9 mouse cellular contexts compared by ENCODE assay signal in the genomic region with DNA sequence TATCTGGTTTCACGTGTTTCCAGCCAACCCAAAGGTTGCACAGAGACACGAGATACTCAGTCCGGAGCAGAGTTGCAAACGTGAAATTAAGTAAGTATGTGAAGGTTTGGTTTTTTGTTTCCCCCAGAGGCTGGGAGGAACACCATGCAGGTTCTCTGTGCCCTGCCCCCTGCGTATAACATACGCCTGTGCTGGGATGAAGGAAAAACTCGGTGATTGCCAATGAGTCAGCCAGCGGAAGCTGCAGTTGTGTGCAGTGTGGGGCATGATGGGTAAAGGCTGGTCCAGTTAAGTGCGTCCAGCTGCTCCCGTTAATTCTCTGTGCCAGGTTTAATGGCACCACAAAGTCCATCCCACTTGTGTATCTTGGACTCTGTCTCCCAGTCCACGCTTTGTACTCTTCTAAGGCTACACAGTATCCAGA. TPM values are rescaled to one million over a fixed set of nuclear protein-coding genes. Genes with fewer than 3 reads are reported as not detected.
DNase-seq lines count a peak whose midpoint lies in the region; ATAC-seq and TF ChIP-seq lines count a peak whose summit lies in the region.
"Had no signal": no experiment of that assay in that cellular context is flagged by ENCODE, and none has a peak within 500 bp of the region (broad histone marks: within the 10 kb centered on the region; RNA-seq: fewer than 3 reads in every experiment).

No protein-coding gene starts in this region.

- no peak for ATAC-seq in heart, embryonic 15.5 days (replicated peaks; ENCODE audit: insufficient number of reproducible peaks, insufficient read depth, low FRiP score, low read depth)
- peak; percentile 92 for ATAC-seq in intestine, postnatal 0 days
- ATAC-seq in liver, embryonic 15.5 days (ENCODE audit: insufficient read depth), result no peak

- H3K4me3 ChIP-seq in lung, adult 2 months (replicated peaks; ENCODE audit: extremely low read depth, low read depth, low read length), result peak overlapping the region; percentile 25
- no peak overlapping the region for H3K4me3 ChIP-seq in heart, embryonic 15.5 days
- no peak overlapping the region for H3K4me3 ChIP-seq in intestine, postnatal 0 days (ENCODE audit: low read depth, low read length)
- H3K4me3 ChIP-seq in liver, embryonic 15.5 days (replicated peaks), result peak overlapping the region; percentile 89
- H3K4me3 ChIP-seq: neural tube, embryonic 13.5 days; stomach, embryonic 15.5 days had no signal

- TF ChIP-seq POLR2A in lung, adult 2 months (IDR thresholded peaks at IDR 0.05; ENCODE audit: borderline replicate concordance, extremely low read depth, low read depth, low read length), result no peak

- no peaks in the 10 kb centered on the region for H3K9me3 ChIP-seq in heart, embryonic 15.5 days (replicated peaks)
- H3K9me3 ChIP-seq in intestine, postnatal 0 days (ENCODE audit: control insufficient read depth), result no peaks in the 10 kb centered on the region
- no peaks in the 10 kb centered on the region for H3K9me3 ChIP-seq in liver, embryonic 15.5 days (replicated peaks)
- H3K9me3 ChIP-seq: stomach, embryonic 15.5 days had no signal

- H3K36me3 ChIP-seq in heart, embryonic 15.5 days, result no peaks in the 10 kb centered on the region
- H3K36me3 ChIP-seq in intestine, postnatal 0 days (ENCODE audit: control insufficient read depth, insufficient read depth), result no peaks in the 10 kb centered on the region
- H3K36me3 ChIP-seq in liver, embryonic 15.5 days (replicated peaks), result no peaks in the 10 kb centered on the region
- H3K36me3 ChIP-seq: neural tube, embryonic 13.5 days; stomach, embryonic 15.5 days had no signal

- no peak for TF ChIP-seq CTCF in lung, adult 2 months (IDR thresholded peaks at IDR 0.05; ENCODE audit: insufficient read depth, low read length)
- TF ChIP-seq CTCF in intestine, postnatal 0 days (IDR thresholded peaks at IDR 0.05; ENCODE audit: low read depth), result no peak

- H3K4me1 ChIP-seq in lung, adult 2 months (ENCODE audit: control insufficient read depth, insufficient read depth, low read length), result no peaks in the 10 kb centered on the region
- H3K4me1 ChIP-seq in heart, embryonic 15.5 days (replicated peaks), result peaks cover 12% of the 10 kb centered on the region
- no peaks in the 10 kb centered on the region; the same call in 1 of the 2 replicates for H3K4me1 ChIP-seq in intestine, postnatal 0 days (replicated peaks; ENCODE audit: control insufficient read depth, insufficient read depth, low read length)
- peaks cover 83% of the 10 kb centered on the region for H3K4me1 ChIP-seq in liver, embryonic 15.5 days (replicated peaks)
- H3K4me1 ChIP-seq: stomach, embryonic 15.5 days had no signal

- H3K4me2 ChIP-seq in heart, embryonic 15.5 days, result peak overlapping the region; percentile 11; the same call in 1 of the 2 replicates
- H3K4me2 ChIP-seq in intestine, postnatal 0 days (replicated peaks; ENCODE audit: low read depth), result peak overlapping the region; percentile 86
- H3K4me2 ChIP-seq in liver, embryonic 15.5 days, result peak overlapping the region; percentile 96
- H3K4me2 ChIP-seq: neural tube, embryonic 13.5 days; stomach, embryonic 15.5 days had no signal

- no peak for DNase-seq in lung, adult 2 months
- no peak for DNase-seq in lung, postnatal 14 days
- no peak for DNase-seq in embryo, embryonic 10.5 days (ENCODE audit: low spot score)
- no peak for DNase-seq in urinary bladder, adult 18-20 months (ENCODE audit: low spot score in 2 of 2)

- no peak overlapping the region for H3K9ac ChIP-seq in heart, embryonic 15.5 days
- no peak overlapping the region for H3K9ac ChIP-seq in intestine, postnatal 0 days (ENCODE audit: low read depth, low read length)
- peak overlapping the region; percentile 37 for H3K9ac ChIP-seq in liver, embryonic 15.5 days
- H3K9ac ChIP-seq: neural tube, embryonic 13.5 days; stomach, embryonic 15.5 days had no signal

- whole genome bisulfite sequencing in lung, adult 2 months, result 53% methylated on average over 11 of the region's 11 CpGs
- 76% methylated on average over 11 of the region's 11 CpGs for WGBS in heart, embryonic 15.5 days
- WGBS in intestine, postnatal 0 days, result 55% methylated on average over 11 of the region's 11 CpGs
- WGBS in liver, embryonic 15.5 days (ENCODE audit: insufficient replicate concordance), result 48% methylated on average over 11 of the region's 11 CpGs

- H3K27ac ChIP-seq in heart, embryonic 15.5 days, result no peak overlapping the region
- peak overlapping the region; percentile 36 for H3K27ac ChIP-seq in intestine, postnatal 0 days (ENCODE audit: low read depth, low read length)
- H3K27ac ChIP-seq in liver, embryonic 15.5 days (replicated peaks), result peak overlapping the region; percentile 83
- H3K27ac ChIP-seq: neural tube, embryonic 13.5 days; stomach, embryonic 15.5 days had no signal

- H3K27me3 ChIP-seq in heart, embryonic 15.5 days, result no peaks in the 10 kb centered on the region
- no peaks in the 10 kb centered on the region for H3K27me3 ChIP-seq in intestine, postnatal 0 days (replicated peaks; ENCODE audit: control insufficient read depth, insufficient read depth, low read length)
- peaks cover 11% of the 10 kb centered on the region; the same call in 1 of the 2 replicates for H3K27me3 ChIP-seq in liver, embryonic 15.5 days
- H3K27me3 ChIP-seq: stomach, embryonic 15.5 days had no signal

RNA-seq across cellular contexts. Expression of a gene that starts 4.4 kb away (rescaled TPM):
- polyA plus RNA-seq in lung, adult 2 months (2012; rRNA removed), result 38.8 and 60.1 TPM in 2 replicates
- polyA plus RNA-seq in heart, embryonic 15.5 days (2015; fragmentation: Nextera tagmentation; extraction: Ambion mirVana), result 16.5 and 17.5 TPM in 2 replicates
- 32.5 and 32.6 TPM in 2 replicates for polyA plus RNA-seq in intestine, postnatal 0 days (2015; fragmentation: Nextera tagmentation; extraction: Ambion mirVana)
- 25.7 and 26.7 TPM in 2 replicates for polyA plus RNA-seq in liver, embryonic 15.5 days (2015; fragmentation: Nextera tagmentation; extraction: Ambion mirVana)

Comparison
In these comparisons a context has a peak if more than half of its experiments do, and no peak if none do; other contexts are left out.
1. H3K4me3 ChIP-seq: peak in lung, adult 2 months (single experiment) and liver, embryonic 15.5 days (single experiment); none in heart, embryonic 15.5 days (single experiment) and intestine, postnatal 0 days (single experiment).
2. H3K4me2 ChIP-seq: peak in every context shown above with its lines; median percentile 96 in liver, embryonic 15.5 days; 86 in intestine, postnatal 0 days; 11 in heart, embryonic 15.5 days.